Mouse (Mus musculus): Measurements from ENCODE around the gene Abcc9.
"Not testable (repeated sequence)": the region's sequence is repeated elsewhere in the genome, so short reads cannot be mapped to it uniquely, and the experiment has no call there.

Abcc9 gene

DNA sequence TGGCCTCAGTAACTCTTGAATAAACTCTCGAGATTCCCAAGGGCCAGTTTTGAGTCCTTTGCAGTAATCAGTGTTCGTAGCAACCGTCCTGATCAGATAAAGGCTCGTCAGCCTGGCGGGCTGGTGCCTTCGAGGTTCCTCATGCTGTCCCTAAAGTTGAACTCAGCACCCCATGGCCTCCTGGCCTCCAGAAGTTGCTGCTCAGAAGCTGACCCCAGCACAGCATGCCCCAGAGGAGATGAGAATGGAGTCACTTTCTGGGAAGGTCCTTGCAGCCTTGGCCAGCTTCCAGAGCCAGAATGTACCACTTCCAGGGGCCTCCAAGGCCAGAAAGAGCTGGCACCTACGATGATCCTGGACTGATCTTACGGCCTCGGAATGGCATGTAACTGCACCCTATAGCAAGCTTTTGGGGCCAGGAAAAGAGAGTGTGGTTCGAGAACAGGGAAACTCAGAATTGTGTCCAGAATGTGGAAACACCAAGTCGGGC, 1.4 kb upstream of the Abcc9 start:
- DNase-seq (ENCODE audit: low spot score) = no peak

DNA sequence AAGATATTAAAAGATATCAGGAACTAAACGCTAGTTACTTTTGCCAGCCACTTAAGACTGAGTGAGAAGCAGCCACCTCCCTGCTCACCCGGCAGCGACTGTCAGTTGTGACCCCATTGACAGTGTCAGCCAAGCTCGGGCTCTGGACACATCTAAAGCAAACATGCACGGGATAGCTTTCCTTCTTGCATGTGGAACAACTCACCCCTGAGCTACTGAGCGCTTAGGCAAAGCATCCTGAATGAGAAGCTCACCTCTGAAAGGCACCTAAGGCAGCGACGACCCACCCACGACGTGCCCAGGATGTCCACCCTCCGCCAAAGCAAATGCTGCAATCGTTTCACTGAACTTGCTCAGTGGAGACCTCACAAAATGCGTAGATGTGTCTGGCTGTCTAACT, 954 bp downstream of the Abcc9 start:
- no peak for DNase-seq (ENCODE audit: low spot score)

DNA sequence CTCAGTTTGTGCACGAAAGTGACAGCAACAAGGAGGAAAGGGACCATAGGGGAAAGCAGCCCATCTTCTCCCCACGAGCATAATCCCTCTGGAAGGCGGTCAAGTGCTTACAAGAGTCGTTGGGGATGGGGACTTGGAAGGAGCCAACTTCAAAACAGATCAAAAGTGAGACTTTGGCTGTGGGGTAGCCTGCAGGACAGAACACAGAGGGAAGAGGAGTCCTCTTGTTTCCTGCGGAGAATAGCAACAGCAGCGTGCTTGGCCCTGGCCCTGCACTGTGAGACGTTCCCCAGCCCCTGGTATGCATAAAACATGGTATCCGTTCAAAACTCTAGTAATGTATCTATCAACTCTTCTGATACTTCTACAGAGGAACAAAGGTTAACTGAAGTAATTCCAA, 1.4 kb downstream of the Abcc9 start:
- DNase-seq (ENCODE audit: low spot score) = no peak

DNA sequence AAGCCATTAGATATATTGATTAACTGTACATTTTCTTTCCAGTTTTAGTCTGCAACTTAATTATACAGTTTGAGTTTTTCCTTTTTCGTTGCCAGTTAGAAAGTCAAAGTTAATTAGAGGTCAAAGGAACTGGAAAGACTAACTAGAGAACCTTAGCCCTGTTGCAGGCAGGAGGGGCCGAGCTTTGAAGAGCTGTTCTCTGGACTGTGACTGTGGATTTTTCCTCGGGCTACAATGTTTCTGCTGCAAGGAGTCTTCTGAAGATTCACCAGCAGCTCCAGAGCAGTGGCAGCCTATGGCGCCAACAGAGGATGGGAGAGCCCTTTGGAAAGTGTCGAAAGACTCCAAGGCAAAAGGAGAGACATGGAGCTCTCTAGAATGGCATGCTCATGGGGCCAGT, 10.0 kb downstream of the Abcc9 start:
- no peak for DNase-seq (ENCODE audit: low spot score)

DNA sequence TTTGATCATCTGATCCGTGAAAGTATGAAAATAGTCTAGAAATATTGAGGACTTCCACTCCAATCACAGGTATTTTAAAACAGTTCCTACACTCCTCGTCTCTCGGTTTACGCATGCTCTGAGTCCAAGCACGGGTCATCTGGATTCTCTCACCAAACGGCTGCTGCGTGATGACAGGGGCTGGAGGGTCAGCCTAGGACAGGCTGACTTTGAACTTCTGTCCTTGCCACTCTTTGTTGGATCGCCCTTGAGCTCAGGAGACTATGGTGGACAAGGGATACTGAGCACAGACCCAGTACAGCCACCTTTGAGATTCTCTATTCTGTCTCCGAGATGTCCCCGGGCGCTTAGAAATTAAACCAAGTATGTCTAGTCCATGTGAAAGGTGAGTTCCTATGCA, 12.4 kb downstream of the Abcc9 start:
- DNase-seq (ENCODE audit: low spot score) = no peak

DNA sequence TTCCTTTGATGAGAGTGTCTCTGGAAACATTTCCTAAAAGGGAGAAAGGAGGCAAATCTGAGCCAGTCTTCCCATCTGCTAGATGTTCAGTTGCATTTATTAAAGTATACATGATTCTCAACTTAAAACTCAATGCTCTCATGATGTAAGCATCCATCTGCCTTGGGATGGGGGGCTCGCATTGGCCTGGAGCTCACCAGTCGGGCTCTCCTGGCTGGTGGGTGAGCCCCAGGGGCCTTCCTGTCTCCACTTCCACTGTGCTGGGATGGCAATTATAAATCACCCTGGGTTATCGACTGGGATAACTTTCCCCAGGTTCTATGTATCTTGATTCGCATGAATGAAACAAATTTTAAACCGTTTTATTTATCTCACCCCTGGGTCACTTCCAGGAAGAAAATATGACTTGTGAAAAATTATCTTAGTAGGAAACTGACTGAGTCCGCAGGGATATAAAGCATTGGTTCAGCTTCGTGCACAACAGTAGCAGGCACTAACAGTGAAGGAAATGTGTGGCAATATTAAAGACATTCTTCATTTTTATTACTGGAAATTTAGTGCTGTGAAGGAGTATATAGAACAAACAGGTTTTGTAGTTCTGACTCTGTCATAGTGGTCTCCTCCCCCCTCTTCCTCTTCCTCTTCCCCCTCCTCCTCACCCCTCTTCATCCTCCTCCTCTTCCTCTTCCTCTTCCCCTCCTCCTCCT, 19.0 kb downstream of the Abcc9 start:
- no peak for DNase-seq (ENCODE audit: low spot score)

DNA sequence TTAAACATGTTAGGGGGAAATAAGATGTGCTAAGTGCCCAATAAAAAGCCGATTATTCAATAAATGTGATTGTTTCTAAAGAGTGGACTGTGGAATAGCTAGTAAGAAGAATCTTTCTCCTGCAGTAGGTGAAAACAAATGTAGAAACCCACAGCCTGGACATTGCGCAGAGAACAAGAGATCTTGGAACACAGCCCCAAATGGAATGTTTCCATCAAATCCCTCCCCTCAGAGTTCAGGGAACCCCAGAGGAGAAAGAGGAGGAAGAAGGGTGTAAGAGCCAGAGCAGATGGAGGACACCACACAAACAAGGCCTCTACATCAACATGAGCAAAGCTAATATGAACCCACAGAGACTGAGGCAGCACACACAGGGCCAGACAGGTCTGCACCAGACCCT, 32.1 kb downstream of the Abcc9 start:
- DNase-seq (ENCODE audit: low spot score) = no peak

DNA sequence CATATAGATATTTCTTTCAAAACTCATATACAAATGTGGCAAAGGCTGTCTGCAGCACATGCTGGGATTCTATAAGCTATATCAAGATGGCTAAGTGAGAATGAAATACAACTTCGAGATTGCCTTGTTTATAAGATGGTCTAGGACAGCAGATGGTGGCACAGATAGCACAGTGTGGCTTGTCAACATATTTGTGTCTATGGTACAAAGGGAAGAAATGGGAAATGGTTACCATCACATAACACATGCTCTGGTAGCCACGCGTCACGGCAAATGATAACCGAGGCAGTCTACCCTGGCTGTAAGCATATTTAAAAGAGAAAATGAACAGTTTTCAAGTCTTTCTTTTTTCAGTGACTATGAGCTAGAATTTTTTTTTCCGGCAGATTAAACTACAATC, 32.8 kb downstream of the Abcc9 start:
- no peak for DNase-seq (ENCODE audit: low spot score)

DNA sequence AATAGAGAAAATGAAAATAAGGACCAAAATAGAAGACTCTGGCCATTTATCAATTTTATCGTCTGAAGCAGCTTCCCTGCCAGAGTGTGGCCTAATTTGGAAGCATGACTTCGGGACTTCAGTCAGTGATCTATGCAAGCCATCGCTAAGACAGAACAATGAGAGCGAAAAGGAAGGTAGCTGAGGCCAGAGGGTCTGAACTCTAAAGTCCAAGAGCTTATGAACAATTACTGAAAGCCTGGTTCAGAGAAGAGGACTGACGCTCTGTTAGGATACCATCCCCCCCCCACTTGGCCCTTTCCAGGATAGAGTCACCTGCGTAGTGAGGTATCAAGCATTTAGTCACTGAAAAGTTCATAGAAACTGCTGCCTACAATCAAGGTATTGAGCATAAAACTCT, 33.3 kb downstream of the Abcc9 start:
- DNase-seq (ENCODE audit: low spot score) = no peak

DNA sequence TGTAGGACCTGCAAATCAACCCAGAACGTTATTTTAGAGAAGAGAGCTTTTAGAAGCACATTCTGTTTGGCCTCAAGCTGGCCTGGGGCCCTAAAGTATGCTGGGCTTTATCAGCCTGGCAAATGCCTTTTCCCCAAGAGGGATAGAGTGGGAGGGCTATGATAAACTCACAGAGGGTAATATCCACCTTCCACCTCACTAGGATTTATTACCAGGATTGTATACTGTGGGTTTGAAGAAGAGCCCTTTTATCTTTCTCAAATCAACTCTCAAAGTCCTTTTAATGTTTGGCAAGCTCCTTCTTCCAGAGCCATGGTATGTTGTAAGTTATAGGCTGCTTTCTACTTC, 33.7 kb downstream of the Abcc9 start:
- DNase-seq (ENCODE audit: low spot score) = no peak

DNA sequence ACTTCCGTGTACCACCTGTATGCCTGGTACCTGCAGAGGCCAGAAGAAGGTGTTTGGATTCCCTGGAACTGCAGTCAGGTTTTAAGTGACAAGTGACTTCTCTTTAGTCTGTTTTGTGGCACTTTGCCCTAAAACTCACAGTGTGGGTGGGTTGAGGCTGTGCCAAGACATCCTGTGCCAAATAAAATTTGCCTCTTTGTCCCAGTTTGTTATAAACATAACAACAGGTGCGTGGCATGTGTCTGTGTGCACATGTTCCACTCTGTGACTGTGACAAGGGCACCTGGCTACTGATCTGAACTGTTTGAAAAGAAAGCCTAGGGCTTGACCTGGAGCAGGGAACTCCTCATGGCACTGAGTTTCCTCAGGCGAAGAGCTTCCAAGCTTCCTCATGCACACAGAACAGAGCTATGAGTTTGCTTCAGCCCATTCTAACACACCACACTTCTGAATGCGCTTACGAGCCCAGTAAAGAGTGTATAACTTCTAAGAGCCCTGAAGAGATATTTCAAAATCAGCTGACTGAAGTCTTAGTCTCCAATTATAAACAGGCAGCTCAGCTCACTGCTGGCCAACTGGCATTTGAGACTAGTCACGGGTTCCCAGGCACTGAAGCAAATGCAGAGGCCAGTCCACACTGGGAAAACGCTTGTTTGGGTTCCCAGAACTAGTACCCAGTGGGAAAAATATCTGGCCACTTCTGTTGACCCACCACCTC, 34.3 kb downstream of the Abcc9 start:
- DNase-seq (ENCODE audit: low spot score) = no peak

DNA sequence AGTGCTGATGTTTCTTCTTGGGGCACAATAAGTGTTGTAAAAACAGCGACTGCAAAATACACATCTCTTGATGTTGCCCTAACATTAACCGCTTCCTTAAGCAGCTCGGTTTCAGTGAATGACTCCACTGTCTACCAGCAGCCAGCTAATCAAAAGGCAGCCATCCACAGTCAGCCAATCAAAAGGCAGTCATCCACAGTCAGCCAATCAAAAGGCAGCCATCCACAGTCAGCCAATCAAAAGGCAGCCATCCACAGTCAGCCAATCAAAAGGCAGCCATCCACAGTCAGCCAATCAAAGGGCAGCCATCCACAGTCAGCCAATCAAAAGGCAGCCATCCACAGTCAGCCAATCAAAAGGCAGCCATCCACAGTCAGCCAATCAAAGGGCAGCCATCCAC, 40.1 kb downstream of the Abcc9 start:
- not testable (repeated sequence) for DNase-seq (ENCODE audit: low spot score)

DNA sequence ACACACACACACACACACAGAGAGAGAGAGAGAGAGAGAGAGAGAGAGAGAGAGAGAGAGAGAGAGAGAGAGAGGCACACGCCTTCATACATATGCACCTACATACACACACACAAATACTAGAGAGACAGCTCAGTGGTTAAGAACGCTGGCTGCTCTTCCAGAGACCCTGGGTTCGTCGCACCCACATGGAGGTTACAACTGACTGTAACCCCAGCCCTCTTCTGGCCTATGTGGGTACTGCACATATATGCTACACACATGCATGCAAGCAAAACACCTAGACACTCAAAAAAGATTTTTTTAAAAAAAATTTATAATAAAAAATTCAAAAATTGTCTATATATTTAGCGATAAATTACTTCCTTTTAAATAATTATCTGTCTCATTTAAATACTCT, 43.1 kb downstream of the Abcc9 start:
- peak; percentile 10 for DNase-seq (ENCODE audit: low spot score)

DNA sequence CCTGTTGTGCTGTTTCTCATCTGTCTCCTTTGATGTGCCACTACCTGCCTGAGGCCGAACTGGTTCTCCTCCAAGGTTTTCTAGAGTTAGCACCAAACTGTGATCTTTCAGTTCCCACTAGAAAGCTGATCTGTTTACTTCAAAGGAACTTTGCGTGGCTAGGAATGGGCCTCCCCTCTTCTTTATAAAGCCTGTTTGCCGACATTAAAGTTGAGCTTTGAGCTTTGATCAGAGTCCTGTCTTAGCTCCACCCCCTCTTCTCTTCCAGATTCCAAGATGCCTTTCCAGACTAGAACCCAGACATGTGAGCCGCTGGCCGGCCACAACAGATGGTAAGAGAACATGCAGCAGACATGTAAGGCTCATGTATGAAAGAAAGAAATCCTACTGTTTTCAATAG, 47.6 kb downstream of the Abcc9 start:
- no peak for DNase-seq (ENCODE audit: low spot score)

DNA sequence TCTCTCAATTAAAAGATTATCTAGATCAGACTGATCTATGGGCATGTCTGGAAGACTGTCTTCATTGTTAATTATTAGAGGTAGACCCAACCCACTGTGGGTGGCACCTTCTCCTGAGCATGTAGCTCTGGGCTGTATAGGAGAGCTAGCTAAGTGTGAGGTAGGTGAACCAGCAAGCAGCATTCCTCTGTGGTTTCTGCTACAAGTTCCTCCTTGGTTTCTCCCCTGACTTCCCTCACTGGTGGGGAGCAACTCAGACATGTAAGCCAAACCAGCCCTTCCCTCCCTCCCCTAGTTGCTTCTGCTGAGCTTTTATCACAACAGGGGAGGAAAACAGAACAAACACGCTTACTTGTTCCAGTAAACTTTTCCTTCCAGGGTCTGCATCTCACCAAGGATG, 49.9 kb downstream of the Abcc9 start:
- no peak for DNase-seq (ENCODE audit: low spot score)

DNA sequence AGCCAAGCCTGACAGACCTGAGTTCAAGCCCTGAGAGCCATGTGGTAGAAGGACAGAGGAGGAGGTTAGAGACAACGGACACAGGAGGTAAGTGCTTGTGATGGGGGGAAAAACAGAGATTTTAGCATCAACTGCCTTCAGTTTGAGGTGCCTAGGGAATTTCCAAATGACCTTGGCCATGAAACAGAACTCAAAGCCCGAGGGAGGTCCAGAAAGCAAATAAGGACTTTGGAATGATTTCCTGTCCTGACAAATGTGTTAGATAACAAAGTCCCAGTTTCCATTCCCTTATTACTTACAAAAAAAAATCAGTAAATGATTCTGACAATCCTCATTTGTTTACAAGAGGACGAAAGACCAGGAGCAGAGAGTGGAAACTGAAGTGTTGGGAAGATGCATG, 52.8 kb downstream of the Abcc9 start:
- no peak for DNase-seq (ENCODE audit: low spot score)

DNA sequence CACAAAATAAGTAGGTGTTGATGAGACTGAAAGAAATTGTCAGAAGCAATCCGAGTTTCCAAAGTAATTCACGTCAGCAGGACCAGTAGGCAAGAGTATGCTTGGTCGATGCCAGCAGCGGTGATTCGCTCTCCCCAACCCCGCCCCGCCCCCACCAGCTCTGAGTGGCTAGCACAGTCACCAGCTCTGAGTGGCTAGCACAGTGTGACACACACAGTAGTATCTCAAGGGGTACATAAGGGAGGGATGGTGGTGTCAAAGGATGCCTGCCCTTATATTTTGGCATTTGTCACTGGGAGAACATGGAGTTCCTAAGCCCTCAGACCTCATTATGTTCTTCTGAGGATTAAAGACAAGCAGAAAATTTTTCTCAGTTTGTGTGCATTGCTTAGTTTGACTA, 56.6 kb downstream of the Abcc9 start:
- DNase-seq (ENCODE audit: low spot score) = no peak

DNA sequence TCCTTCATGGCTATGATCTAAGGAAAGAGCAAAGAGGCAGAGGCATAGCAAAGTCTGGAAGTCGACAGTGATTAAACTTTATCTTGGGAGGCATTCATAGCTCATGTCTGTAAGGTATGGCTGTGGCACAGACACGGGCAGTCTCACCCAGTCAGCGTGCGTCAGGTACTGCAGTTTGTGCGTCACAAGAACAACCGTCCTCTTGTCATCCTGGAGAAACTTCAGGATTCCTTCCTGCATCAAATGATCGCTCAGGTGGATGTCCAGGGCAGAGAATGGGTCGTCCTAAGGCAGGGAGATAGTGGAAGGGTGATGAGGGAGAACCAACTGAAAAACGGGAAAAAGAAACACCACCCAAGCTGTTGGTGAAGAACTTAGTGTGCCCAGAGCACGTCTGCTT, 62.8 kb downstream of the Abcc9 start:
- no peak for DNase-seq (ENCODE audit: low spot score)

DNA sequence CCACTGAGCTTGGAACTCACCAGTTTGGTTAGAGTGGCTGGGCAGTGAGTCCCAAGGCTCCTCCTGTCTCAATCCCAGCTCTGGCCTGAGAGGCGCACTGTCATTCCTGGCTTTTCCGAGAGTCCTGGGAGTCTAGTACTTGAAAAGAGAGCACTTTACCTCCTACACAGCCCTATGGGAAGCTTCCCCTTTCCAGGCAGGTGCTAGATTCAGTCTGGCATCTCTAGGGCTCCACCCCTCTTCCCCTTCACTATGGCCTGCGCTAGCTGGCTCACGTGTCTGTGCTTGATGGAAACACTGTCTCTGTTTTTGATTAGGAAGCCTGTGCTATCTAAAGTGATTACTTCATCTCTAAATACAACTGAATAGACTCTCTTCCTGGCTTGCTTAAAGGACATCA, 66.5 kb downstream of the Abcc9 start:
- DNase-seq (ENCODE audit: low spot score) = no peak

DNA sequence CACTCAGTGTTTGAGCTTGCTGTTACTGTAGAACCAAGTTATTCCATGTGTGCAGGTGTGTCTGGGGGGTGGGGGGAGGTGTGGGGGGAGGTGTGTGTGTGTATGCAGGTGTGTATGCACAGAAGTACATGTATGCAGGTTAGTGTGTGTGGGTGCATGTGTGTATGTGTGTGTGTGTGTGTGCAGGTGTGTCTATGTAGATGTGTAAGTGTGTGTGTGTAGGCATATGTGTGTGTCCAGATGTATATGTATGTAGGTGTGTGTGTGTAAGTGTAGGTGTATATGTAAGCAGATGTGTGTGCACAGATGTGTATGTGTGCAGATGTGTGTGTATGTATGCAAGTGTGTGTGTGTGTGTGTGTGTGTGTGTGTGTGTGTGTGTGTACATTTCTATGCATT, 66.9 kb downstream of the Abcc9 start:
- DNase-seq (ENCODE audit: low spot score) = no peak

DNA sequence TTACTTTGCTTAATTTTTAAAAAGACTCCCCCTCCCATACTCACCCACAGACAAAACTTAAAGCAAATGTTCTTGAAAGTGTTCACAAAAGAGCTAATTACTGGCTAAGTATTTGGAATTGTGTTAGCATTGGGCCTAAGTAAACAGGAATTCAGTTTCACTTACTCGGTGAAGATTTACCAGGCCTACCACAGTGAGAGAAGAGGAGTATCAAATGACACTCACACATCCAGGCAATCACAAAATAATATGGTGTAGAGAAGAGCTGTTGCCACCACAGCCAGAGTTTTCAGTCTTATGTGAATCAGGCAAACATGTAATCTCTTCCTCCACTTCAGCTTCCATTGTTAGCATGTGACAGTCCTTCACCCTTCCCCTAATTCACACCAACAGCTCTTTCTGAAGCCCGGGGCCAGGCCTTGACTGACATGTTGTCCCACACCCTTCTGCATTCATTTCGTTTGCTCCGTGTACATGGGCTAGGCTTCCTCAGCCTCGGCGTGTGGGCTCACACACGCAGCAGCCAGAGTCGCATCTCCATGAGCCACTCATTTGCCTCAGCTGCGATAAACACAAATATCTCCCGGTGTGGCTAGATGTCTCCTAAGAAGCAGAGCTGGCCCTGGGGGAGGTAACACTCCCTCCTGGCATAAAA, 67.5 kb downstream of the Abcc9 start:
- DNase-seq (ENCODE audit: low spot score) = no peak

DNA sequence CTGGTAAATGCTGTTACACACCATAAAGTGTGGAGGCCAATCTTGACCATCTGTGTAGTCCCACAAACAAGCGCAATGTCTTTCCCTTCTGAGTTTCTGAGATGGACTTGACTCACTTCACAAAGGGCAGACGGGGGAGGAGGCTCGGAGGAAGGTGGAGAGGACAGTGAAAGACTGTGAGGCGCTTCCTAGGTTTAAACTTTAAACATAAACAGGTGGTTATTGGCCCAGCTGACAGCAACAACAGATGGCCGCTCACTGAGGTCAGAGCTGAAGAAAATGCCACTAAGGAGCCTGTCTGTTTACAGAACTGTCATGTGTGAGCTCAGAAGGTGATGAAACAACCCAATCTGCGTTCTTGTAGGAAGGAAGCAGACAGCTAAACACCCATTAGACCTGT, 78.8 kb downstream of the Abcc9 start:
- DNase-seq (ENCODE audit: low spot score) = no peak

DNA sequence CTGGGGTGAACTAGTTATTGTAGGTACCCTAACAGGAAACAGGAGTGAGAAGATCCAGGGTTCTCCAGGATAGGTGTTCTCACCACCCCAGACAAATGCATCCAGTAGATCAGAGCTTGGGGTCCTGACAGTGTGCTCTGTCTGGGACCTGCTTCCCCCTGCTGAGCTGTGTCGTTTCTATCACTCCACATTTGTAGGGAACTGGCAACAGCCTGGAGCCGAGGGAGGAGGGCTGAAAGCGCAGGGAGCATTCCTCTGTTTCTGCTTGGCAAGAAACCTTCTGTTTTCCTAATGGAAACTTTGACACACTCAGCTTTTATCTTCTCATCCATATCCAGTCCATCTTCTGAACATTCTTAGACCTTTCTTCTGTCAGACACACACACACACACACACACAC, 85.5 kb downstream of the Abcc9 start:
- DNase-seq (ENCODE audit: low spot score) = no peak

DNA sequence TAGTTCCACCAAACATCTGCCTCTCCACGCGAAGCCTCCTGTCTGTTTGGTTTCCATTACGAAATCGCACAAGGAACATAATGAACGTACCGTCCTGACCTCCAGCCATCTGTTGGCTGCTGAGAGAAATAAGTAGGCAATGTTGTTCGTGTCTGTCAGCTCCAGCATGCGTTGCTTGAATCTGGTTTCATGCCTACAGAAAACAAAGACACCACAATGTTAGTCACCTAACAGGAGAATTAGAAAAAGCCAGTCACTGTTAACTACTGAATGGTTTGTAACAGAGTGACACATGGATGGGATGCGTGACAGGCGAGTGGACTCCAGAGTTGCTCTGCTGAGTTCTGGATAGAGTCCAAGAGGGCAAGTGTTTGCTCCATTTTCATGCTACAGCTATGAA, 87.8 kb downstream of the Abcc9 start:
- no peak for DNase-seq (ENCODE audit: low spot score)
